Mouse (Mus musculus): ENCODE results near the gene Pard3b.
"Not testable (repeated sequence)": the region's sequence is repeated elsewhere in the genome, so short reads cannot be mapped to it uniquely, and the experiment has no call there.

Pard3b gene

DNA sequence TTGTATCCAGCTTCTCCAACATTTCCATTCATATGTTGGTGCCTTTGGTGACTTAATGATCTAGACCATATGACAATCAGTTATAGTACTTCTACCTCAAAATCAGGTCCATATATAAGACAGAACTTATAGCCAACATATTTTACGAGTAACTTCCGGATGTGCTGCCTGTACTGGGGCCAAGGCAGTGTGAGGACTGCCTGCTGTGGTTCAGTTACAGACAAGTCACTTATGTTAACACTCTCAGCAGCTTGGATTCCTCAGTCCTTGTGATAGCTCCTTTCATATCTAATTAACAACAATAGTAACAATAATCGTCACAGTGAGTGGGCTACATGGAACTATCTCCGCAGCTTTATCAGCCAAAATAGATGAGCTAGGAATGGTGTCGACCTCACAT lies 959.9 kb downstream of the Pard3b start:
- no peak for DNase-seq

DNA sequence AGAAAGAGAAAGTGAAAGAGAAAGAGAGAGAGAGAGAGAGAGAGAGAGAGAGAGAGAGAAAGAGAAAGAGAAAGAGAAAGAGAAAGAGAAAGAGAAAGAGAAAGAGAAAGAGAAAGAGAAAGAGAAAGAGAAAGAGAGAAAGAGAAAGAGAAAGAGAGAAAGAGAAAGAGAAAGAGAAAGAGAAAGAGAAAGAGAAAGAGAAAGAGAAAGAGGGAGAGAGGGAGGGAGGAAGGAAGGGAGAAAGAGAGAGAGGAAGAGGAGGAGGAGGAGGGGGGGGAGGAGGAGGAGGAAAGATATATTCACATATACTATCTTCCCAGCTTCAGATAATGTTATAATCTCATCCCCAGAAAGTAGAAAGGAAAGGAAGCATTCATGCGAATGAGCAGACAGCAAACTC lies 966.0 kb downstream of the Pard3b start:
- not testable (repeated sequence) for DNase-seq

DNA sequence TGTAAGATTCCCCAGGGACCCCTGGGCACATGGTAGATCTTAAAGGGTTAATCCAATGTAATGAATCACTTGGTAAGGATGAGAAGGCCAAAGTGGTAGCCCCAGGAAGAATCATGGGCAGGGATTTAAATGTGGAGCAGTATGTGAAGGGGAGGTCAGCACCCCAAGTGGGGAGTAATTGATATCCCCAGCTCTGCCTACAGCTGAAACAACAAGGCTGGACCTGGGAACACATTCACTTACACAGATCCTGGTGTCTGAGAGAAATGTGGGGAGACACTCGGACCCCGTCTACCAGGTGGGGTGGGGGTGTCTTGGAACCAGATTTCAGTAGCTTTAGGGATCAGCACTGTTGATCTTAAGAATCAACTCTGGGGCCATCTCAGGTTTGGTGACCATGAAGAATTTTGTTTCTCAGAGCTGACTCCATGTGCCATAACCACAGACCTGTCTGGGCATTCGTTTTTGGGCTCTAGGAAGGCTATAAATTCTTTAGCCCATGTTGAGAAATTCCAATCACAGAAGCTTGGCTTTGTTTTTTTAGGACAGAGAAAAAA lies 979.6 kb downstream of the Pard3b start:
- no peak for DNase-seq

DNA sequence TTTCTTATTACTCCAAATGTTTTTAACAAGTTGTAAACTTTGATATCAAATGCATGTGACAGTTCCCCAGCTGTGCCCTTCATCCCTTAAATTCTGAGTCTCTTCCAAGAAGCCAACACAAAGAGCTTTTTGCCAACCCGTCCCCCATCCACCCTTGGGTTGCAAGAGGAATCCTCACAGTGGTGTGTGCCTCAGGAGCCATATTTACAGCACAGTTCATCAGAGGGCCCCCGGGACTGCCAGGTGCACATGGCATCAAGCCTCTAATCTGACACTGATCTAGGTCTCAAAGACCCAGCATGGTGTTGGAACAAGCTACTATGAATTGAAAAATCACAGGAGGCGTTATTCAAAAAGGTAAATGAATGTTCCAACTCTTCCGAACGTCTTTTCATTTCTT lies 980.8 kb downstream of the Pard3b start:
- DNase-seq = no peak

DNA sequence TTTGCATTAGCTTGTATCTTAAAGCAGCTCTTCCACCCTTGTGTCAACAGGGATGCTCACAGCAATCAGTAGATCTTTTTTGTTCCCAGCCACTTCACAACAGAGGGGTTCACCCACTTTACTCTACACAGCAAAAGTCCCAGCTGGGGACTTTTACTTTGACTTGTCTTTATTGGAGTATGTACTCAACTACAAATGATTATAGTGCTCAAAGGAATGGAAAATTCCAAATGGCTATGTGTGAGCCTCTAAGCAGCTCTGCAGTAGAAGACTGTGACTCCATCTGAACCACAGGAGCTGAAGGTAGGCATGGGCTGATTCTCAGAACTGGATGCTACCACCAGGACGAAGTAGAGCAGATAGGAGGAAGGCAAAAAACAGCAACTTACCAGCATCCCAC lies 983.8 kb downstream of the Pard3b start:
- DNase-seq = peak; percentile 17

DNA sequence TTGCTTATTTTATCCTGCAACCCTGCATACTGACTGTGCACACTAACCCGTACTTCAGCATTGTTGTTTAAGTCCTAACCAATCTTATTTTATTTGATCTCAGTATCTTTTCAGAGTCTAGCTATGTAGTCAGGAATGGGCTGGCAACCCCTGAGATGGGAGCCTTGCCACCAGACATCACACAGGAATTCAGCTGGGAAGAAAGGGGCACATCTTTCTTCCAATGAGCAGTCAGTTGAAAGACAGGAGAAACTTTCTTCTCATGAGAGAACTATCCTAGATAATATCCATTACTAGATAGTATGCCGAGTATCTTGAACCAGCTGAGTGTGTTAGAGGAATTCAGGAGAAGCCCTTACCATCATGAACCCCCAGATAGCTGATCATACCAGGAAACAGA lies 985.5 kb downstream of the Pard3b start:
- no peak for DNase-seq

DNA sequence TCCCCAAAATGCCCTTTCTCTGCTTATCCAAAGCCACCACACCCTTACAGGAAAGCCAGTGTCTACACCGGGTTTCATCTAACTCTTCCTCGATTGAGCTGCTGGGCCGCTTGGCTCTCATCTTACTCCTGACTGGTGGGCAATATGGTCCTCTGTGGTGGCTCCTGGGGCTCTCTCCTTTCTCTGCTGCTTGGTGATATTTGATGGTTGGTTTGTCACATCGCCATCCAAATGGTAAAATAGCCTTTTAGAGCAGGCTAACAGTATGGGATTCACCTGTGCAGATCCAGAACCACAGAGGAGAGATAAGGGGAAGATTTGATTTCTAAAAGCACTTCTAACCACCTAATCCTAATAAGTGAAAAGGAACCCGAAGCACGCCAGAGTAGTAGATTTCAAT lies 986.2 kb downstream of the Pard3b start:
- no peak for DNase-seq

DNA sequence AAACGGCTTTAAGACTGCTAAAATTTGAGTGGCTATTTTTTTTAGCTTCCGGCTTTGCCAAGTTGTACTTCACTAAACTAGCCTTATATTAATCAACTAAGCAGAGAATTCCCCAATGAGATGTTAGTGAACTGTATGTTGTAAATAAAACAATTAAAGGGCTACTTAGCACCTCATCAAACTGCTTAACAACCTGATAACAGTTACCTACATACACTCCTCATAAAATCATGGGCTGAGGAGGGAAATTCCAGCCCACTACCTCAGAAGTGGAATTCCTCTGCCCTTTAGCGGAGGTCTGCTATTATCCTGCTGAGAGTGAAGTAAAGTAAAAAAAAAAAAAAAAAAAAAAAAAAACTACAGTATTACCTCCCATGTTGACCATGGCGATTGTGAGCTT lies 986.7 kb downstream of the Pard3b start:
- no peak for DNase-seq

DNA sequence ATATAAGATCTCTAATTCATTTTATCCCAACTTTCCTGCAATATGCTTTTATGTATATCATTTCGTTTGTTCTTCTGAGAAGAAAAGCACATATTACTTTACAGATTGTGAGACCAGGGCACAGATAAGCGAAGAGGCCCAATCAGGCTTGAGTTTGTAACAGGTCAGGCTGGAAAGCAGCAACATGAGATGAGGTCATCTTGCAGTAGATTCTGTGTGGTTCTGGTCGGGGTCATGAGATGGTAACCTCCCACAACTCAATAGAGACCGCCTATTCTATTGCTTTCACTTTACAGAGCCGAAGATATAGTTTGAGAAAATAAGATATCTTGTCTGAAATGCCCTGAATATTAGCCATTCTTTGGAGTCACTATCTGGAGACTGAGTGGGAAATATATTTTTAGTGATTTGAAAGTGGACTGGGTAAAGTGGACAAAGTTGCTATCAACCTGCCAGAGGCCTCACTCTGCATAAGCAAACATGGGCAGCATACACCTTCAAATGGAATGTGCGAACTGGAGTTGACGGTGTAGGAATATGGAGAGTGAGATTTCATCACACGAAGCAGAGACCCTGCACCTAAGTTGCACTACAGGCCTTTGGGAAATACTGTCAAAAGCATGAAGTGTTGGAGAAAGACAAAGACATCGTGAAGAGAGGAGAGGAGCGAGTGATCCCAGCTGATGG lies 987.3 kb downstream of the Pard3b start:
- DNase-seq = no peak

DNA sequence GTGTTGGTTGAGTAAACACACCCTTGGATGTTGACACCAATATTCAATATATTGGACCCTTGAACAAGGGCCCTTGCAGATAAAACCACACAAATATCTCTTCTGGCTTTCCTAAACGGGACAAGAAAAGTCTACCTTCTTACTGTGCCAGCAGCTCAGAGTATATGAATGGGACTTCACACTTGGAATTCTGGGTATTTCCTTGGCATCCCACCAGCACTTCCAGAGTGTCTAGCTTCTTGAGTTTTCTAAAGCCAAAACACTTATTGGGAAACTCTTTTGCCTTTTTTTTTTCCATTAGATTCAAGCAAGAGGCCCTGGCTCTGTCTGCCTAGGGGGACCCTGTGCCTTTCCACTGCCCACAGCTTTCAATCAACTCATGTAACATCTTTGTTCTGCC lies 991.3 kb downstream of the Pard3b start:
- DNase-seq = peak; percentile 78

DNA sequence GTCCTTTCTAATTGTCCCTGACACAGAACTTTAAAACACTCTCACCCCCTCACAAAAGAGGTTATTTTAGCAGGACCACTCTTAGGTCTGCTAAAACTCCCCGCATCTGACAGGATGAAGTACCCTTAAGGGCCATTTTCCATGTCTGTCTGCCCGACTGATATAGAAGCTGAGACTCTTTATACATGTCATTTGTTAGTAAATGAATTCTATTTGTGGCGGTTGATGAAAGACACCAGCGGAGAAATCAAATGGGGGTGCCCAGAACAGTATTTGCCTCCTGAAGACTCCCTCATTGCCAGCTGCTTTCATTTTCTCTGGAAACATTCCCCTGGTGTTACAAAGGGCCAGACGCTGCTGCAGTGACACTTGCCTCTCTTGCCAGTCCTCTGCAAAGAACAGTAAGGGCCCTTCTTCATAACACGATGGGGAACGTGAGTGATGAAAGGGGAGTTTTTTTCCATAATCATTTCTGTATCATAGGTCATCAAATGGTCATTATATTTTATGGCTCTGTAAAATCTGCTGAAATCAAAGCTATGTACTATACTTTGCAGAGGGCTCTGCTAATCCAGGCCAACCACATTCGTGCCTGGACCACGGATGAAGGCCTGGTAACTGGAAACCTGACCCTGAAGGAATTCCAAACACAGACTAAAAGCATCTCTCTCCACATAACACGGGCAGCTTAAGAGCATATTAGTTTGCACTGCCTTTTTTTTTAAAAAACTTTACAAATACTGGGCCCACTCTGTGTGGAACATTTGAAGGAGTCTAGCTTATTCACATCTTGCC lies 993.1 kb downstream of the Pard3b start:
- no peak for DNase-seq

DNA sequence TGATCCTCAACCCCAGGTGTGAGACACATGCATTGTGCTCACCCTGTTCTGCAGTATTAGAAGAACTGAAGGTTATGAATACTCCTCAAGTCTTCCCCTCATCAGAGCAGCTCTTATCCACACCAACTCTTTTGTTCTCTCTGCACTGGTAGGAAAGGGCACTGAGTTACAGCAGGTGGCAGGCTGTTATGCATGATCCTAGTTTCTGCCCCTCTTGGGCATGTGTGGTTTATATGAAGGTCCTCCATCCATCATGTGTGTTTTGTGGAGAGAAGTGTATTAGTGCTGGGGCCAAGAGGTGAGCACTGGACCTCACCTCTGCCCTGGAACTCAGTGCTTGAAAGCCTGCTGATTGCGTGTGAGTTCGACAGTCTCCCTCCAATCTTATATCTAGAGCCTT lies 994.3 kb downstream of the Pard3b start:
- DNase-seq = no peak

DNA sequence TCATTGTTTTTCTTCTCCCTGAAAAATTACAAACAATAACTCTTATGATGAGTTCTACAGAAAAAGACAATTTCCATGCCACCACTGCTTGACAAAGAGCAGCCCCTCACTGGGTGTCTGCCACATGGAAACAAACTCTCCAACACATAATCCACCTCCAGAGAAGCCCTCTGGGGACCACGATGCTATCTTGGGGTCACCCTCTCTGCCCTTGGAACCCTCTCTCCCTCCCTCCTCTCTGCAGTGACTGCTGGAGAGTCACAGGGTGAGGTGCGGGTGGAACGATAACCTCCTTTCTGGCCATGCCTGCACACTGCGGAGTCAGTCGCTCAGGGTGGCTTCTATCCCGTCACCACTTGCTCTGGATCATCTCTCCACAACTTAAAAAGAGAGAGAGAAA lies 996.6 kb downstream of the Pard3b start:
- DNase-seq = no peak

DNA sequence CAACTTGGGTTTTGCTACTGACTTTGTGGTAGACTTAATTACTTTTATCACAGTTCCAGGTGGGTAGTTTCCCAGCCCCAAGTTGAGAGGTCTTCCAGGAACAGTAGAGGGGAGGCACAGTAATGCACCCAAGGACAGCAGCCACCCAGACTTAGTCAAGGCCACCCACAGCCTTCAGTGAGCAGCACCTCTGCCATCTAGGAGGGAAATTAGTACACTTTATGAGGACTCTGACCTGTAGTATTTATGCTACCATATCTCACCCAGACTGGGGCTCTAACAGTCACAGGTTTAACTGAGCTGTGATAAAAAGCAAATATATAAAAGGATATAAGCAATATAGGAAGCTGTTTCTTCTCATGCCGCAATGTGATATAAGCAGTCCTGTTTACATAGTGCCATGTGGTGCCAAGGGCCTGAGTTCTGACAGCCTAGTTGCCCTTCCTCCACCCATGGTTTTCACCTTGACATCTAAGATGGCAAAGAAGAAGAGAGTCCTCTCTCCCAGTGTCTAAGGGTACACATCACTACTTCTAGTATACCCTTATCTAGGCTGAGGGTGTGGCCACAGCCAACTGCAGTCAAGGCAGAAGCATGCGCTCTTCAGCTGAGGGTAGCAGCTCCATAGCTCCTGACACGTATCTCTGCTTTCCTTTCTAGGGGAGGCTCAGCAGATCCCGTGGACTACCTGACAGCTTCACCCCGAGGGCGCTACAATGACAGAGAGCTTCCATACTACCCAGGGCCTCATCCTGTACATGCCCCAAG lies 998.5 kb downstream of the Pard3b start:
- DNase-seq = no peak

DNA sequence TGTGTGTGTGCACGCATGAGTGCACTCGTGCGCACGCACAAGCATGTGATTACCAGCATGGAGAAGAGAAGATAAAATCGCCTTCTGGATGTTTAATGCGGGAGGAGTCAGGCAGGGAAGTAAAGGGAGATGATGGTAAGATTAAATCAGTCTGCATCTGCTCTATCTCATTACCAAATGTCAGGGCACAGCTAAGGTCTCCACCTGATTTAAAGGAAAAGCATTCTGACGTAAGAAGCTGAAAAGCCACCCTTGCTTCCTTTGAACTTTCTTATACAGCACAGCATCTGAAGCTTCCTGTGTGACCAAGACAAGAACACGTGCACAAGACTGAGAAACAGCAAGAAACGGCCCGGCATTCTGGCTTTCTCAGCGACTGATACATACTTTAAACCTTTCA lies 1000.4 kb downstream of the Pard3b start:
- DNase-seq = no peak

DNA sequence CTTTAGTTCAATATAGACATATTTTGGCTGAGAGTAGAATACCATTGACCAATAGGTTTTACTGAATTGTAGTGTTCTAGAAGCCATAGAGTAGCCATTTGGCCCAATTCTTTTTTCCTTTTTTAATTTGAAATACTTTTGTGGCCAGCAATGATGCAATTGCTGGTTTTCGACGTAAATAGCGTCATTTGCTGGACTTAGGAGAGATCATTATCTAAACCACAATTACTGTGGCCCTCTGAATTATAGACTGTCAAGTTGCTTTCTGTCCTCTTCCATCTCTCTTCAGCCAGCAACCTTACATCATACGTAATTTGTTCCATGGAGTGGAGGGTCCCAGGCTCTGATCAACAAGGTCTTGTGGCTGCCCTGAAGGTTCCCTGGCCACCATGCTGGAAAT lies 1000.8 kb downstream of the Pard3b start:
- DNase-seq = no peak

DNA sequence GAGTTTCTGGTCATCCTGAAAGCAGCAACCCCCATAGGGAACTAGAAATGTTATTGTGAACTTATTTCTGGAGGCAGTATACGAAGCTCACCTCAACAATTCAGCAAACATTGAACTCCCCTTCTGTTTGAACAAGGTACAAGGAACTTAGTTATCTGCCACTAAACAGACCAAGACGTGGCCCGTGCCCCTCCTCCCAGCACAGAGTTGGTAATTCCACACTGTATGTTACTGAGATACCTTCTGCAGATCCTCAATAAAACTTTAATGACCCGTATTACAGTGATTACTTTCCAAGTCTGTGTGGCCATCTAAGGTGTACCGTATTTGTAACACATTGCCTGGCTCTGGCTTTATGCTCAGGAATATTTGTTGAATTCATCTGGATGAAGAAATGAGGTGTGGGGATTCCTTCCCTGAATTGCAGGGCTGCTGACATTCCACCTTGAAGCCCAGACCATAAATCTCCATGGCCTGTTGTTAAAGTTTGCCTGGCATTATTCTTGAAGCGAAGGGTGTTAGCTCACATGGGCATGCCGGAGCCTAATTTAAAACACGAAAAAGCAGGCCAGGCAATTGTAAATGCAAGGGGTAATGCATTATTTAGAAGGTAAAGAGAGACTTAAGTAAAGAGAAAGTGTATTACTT lies 1006.1 kb downstream of the Pard3b start:
- no peak for DNase-seq

DNA sequence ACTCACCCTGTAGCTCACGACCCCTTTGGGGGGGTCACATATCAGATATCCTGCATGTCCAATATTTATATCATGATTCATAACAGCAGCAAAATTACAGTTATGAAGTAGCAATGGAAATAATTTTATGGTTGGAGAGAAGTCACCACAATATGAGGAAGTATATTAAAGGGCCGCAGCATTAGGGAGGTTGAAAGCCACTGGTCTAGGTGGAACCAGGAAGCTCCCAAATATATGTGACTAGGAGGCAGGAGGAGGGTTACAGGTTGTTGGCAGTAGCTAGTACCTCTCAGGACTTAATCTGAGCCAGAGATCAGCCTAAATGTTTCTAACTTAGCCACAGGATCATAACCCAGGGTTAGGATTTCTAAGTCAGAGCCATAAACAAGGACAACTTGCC lies 1008.2 kb downstream of the Pard3b start:
- no peak for DNase-seq

DNA sequence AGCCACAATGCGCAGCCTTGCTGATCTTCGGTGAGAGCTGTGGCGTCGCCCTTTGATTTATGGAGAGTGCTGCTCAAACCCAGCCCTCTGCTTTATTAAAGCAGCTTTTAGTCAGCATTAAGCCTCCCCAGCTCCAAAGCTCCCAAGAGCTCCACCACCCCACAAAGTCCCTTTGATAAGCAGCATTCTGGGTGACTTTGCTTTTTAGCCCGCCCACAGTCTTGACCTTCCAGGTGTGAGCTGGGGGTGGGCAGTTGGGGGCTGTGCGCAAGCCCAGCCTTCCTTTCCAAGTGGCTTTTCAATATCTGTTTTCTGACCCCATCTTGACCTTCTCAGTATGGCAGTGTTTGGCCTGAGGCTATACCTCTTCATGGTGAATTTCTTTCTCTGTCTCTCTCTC lies 1009.5 kb downstream of the Pard3b start:
- no peak for DNase-seq

DNA sequence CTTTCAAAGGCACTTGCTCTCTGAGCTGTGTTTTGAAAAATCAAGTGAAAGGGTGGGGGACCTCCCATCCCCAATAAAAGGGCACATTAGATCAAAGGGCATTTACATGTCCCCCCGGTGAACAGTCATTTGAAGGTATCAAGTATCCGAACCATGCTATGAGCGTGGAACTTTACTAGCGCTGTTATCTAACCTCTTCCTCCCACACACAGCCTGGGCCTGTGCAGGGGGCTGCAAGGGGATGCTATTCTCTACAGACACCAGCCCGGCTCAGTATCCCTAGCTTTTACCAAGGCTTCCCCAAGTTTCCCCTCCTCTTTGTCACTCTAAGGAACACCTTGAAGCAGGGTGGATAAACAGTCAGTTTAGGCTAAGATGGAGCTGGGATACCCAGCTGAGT lies 1010.0 kb downstream of the Pard3b start:
- no peak for DNase-seq

DNA sequence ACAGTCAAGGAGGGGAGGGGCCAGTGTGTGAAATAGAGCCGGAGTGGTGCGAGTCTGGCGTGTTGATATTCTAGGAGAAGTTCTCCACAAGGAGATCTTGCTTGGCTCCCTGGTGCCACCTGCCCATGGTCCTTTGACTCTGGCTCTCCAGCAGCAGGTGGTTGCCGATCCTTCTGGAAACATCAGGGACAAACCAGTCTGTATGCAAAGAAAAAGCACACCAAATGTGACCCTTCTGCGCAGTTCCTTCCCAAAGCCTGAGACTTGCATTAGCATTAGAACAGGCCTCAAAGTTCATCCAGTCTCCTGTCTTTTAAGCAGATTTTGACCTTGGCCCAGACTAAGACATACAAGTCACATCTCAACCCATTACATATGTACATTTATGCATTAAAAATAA lies 1011.9 kb downstream of the Pard3b start:
- no peak for DNase-seq

DNA sequence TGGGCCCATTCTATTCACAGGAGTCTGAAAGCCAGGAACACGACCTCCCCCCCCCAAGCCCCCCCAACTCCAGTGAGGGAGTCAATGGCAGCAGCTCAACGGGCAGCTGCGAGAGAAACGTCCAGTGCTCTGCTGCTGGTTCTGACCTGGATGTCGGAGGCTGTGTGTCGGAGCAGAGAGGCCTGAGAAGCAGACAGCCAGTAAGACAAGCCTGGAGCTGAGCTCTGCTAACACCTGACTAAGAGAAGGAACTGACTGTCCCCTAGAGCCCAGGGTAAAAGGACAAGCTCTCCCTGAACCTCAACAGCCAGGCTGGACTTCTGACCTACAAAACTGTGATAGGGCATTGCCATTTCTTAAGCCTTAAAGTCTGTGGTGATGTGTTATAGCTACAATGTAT lies 1015.8 kb downstream of the Pard3b start:
- DNase-seq = no peak

All from lung, postnatal 36 days (tissue).